Mouse (Mus musculus) limb, embryonic 13.5 days (tissue): ENCODE measurements around the gene Gramd4. TPM values are rescaled to one million over a fixed set of nuclear protein-coding genes. Genes with fewer than 3 reads are reported as not detected.
"Not testable (repeated sequence)": the region's sequence is repeated elsewhere in the genome, so short reads cannot be mapped to it uniquely, and the experiment has no call there.

Experiments used
- ATAC-seq: fragments of 200-750 bp; cut with Nextera tagmentation; 2 replicates; pipeline ENCODE4 v1.8.0; 2017; ENCODE audit warnings: low read depth, moderate number of reproducible peaks, moderate TSS enrichment; ENCODE audit not compliant: low FRiP score
- H3K27ac ChIP-seq: fragments of 300-500 bp; sonication (generic); 2 replicates; pipeline ENCODE4 v1.5.1; 2015; ENCODE audit warnings: inconsistent platforms, mild to moderate bottlenecking, moderate library complexity
- H3K27me3 ChIP-seq: fragments of 300-500 bp; sonication (generic); 2 replicates; pipeline ENCODE4 v1.6.1; 2015; ENCODE audit warnings: mild to moderate bottlenecking, inconsistent platforms
- H3K36me3 ChIP-seq: fragments of 300-500 bp; sonication (generic); 2 replicates; pipeline ENCODE4 v1.6.1; 2015; ENCODE audit warnings: inconsistent platforms, mild to moderate bottlenecking, moderate library complexity
- H3K4me1 ChIP-seq: fragments of 300-500 bp; sonication (generic); 2 replicates; pipeline ENCODE4 v1.6.1; 2015; ENCODE audit warnings: inconsistent platforms
- H3K4me2 ChIP-seq: fragments of 300-500 bp; sonication (generic); replicated peaks from 2 replicates; pipeline ENCODE4 v1.6.1; 2015; ENCODE audit warnings: inconsistent platforms, mild to moderate bottlenecking, moderate library complexity
- H3K4me3 ChIP-seq: fragments of 300-500 bp; sonication (generic); 2 replicates; pipeline ENCODE4 v1.5.1; 2015; ENCODE audit warnings: moderate library complexity, mild to moderate bottlenecking, inconsistent platforms
- H3K9ac ChIP-seq: fragments of 300-500 bp; sonication (generic); 2 replicates; pipeline ENCODE4 v1.6.1; 2015; ENCODE audit warnings: mild to moderate bottlenecking, inconsistent platforms
- H3K9me3 ChIP-seq: fragments of 300-500 bp; sonication (generic); 2 replicates; pipeline ENCODE4 v1.6.1; 2016; ENCODE audit warnings: inconsistent platforms
- WGBS: fragments of 180-500 bp; shearing (Covaris S2); methylation state at CpG from one replicate; pipeline ENCODE4 v1.1.7; 2015; 5-methylcytosine and 5-hydroxymethylcytosine counted together
- polyA plus RNA-seq: library from polyadenylated mRNA; unstranded; fragments of >200 nt; fragmentation: Nextera tagmentation; extraction: Ambion mirVana; gene quantifications from 2 replicates; pipeline ENCODE4 v1.2.1, GENCODE M21; 2015

The Gramd4 gene
- polyA plus RNA-seq, 1 experiment from 2014 or later = 15.3 TPM

DNA sequence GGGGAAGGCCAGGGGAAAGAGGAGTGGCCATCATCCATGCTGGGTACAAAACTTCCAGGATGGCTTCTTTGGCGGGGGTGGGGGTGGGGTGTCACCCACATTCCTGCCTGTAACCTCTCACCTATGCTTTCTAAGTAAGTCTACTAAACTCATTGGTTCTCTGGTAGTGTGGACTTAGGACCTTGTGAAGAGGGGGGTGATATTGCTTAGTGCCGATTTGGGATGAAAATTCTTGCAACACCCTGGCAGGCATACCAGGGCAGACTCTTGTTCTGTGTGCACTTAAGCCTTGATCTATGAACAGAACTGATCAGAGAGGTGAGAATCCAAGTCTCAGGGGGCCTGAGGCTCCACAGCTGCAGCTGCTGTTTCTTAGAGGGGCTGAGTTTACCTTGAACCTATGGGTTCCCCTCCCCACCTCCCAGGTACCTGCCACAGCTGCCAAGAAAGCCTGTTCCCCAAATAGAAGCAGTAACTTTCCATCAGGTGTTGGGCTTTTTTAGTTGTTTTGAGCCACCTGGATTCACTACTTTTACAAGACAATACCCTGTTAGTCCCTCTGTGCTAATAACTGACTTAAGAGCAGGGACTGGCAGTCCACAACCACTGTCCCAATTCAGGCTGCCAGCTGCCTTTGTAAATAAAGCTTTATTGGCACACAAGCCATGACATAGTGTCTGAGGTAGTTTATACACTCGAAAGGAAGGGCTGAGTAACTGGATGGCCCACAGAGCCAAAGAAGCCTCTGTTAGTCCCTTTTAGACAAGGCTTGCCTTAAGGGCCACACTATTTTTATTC lies 118.0 kb downstream of the Gramd4 start:
- Histone ChIP-seq H3K9me3 (no peaks in the 10 kb centered on the region), H3K27ac (no peak overlapping the region), H3K27me3 (no peaks in the 10 kb centered on the region), H3K4me2 (no peak overlapping the region), H3K9ac (no peak overlapping the region), H3K4me1 (peaks cover 51% of the 10 kb centered on the region), H3K36me3 (no peaks in the 10 kb centered on the region; the same call in 1 of the 2 replicates), H3K4me3 (no peak overlapping the region)
- 71% methylated on average over 3 of the region's 3 CpGs for WGBS
- ATAC-seq = no peak

DNA sequence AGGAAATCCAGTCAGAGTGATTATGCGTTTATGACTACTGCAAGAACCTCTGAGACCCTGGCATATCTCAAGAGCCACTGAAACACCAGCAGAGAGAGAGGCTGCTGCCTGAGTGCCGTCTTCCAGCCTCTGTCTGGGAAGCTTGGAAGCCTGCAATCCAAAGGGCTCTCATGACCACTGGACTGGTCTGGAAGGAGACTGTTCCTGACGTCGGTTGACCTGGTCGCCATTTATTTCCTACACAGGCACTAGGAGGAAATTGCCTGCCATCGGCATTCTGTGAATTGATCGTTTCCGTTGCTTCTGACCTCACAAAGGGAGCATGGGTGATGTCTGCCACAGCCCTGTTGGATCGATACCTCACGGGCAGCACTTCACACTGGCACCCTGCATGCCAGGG lies 118.7 kb downstream of the Gramd4 start:
- Histone ChIP-seq H3K4me1 (peaks cover 49% of the 10 kb centered on the region), H3K9me3 (no peaks in the 10 kb centered on the region), H3K4me3 (no peak overlapping the region), H3K27me3 (no peaks in the 10 kb centered on the region), H3K27ac (no peak overlapping the region), H3K9ac (no peak overlapping the region), H3K36me3 (no peaks in the 10 kb centered on the region; the same call in 1 of the 2 replicates), H3K4me2 (no peak overlapping the region)
- no peak for ATAC-seq
- WGBS = 69% methylated on average over 10 of the region's 10 CpGs

DNA sequence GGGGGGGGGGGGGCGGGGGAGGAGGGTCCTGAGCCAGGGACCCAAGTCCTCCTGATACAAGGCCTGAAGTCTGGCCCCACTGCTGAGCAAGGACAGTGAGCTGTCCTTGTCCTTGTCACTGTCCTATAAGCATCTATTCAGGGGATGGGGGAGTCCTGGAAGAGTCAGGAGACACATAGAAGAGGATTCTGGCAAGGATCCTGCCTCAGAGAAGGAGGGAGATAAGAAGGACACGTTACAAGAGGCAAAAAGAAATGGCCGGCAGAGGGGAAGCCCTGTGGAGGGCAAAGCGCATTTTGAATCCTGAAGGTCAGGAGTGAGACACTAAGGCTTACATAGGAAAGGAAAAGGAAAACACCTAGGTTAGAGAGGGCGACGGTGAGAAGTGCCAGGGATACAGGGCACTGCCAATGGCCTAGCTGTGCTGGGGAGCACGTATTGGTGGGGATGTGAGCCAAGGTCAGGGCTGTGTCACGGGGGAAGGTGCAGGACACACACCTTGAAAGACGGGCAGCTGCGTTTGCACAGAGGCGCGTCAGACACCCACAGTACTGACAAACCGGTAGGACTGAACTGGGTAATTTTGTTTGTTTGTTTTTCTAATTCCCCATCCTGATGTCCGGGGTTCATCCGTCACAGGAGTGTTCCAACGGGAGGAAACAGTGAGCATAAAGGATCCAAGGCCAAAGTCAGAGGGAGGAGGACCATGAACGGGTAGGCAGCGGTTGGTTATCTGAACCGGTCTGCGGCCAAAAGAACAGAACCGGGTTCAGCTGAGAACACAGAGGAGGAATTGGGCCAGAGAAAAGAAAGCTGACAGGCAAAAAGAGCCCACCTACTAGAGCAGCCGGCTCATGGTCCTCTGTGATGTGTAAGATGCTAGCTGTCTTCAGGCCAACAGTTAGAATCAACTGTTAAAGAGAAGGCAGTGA lies 119.5 kb downstream of the Gramd4 start:
- no peak overlapping the region for H3K9ac ChIP-seq
- H3K4me1 ChIP-seq = peaks cover 45% of the 10 kb centered on the region
- no peak overlapping the region for H3K27ac ChIP-seq
- H3K4me3 ChIP-seq = no peak overlapping the region
- H3K4me2 ChIP-seq = no peak overlapping the region
- H3K27me3 ChIP-seq = no peaks in the 10 kb centered on the region
- ATAC-seq = no peak
- no peaks in the 10 kb centered on the region for H3K9me3 ChIP-seq
- no peaks in the 10 kb centered on the region; the same call in 1 of the 2 replicates for H3K36me3 ChIP-seq
- 81% methylated on average over 22 of the region's 22 CpGs for WGBS

DNA sequence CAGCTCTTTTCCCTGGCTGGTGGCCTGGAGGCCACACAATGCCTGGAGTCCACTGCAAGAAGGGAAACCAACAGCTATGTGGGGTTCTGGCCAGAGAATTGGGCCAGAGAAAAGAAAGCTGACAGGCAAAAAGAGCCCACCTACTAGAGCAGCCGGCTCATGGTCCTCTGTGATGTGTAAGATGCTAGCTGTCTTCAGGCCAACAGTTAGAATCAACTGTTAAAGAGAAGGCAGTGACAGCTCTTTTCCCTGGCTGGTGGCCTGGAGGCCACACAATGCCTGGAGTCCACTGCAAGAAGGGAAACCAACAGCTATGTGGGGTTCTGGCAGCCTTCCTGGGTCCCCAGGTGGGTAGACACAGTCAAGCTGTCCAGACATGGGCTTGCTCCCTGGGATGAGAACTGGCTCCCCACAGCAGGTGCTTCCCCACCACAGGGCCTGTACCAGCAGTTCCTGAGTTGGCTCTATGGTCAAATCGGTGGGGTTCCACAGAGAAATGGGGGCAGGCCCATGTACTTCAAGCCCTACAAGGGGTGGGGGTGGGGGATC lies 120.3 kb downstream of the Gramd4 start:
- not testable (repeated sequence) for ATAC-seq, H3K36me3 ChIP-seq, H3K9me3 ChIP-seq, H3K4me2 ChIP-seq, H3K4me3 ChIP-seq, H3K9ac ChIP-seq, H3K27me3 ChIP-seq, H3K27ac ChIP-seq
- 94% methylated on average over 2 of the region's 2 CpGs for WGBS
- H3K4me1 ChIP-seq = peaks cover 45% of the 10 kb centered on the region

DNA sequence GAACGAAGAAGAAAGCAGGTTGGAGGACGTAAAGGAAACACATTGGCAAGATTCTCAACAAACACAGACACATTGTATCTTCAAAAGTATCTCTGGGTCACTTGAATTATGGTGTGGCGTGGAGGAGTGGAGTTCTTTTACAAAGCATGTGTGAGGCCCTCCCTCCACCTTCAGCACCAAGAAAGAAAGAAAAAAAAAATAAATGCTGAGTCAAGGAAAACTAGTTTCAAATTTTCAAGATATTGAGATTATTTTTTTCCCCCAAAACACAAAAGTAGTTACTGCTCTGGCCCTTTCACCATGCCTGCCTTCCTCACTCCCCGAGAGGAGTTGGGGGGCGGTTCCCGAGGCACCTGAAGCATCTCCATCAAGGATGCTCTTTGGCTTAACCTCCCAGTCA lies 121.1 kb downstream of the Gramd4 start:
- no peak overlapping the region for H3K9ac ChIP-seq
- peaks cover 40% of the 10 kb centered on the region for H3K4me1 ChIP-seq
- WGBS = 82% methylated on average over 6 of the region's 6 CpGs
- H3K27me3 ChIP-seq = no peaks in the 10 kb centered on the region
- no peaks in the 10 kb centered on the region for H3K9me3 ChIP-seq
- no peaks in the 10 kb centered on the region; the same call in 1 of the 2 replicates for H3K36me3 ChIP-seq
- no peak overlapping the region for H3K4me3 ChIP-seq
- H3K4me2 ChIP-seq = no peak overlapping the region
- no peak overlapping the region for H3K27ac ChIP-seq
- no peak for ATAC-seq

DNA sequence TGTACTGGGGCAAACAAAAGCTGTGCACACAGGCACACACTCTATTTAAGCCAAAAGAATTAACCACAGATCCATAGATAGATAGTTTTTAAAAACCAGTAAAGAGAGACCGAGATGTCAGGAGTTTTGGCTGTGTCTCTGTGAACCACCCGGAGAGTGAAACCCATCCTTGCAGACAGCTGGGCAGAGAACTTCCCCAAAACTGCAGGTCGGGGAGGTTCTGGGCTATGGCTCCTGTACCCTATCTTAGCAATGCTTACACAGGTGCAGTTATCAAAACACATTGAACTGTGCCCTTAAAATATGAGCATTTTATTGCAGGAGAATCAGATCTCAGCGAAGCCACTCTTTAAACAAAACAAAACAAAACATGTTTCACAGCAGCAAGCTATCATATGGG lies 122.9 kb downstream of the Gramd4 start:
- Histone ChIP-seq H3K4me3 (no peak overlapping the region), H3K27ac (no peak overlapping the region), H3K27me3 (no peaks in the 10 kb centered on the region), H3K4me1 (peaks cover 34% of the 10 kb centered on the region), H3K9ac (no peak overlapping the region), H3K36me3 (no peaks in the 10 kb centered on the region; the same call in 1 of the 2 replicates), H3K4me2 (no peak overlapping the region), H3K9me3 (no peaks in the 10 kb centered on the region)
- no peak for ATAC-seq
- 79% methylated on average over 4 of the region's 4 CpGs for WGBS

DNA sequence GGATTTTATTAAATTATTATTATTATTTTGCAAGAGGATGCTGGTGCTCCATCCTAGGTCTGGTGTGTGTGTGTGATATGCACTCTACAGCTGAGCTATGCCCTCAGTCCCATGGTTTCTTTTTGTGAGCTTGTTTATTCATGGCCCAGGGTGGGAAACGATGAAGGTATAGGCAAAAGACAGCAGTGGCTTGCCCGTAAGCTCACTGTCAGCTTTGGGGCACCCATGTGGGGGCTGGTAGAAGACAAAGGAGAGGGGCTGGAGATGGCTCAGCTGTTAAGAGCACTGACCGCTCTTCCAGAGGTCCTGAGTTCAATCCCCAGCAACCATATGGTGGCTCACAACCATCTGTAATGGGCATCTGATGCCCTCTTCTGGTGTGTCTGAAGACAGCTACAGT lies 123.8 kb downstream of the Gramd4 start:
- WGBS = 95% methylated on average over 3 of the region's 3 CpGs
- not testable (repeated sequence) for H3K9ac ChIP-seq, H3K27ac ChIP-seq, H3K4me3 ChIP-seq, H3K27me3 ChIP-seq, H3K4me2 ChIP-seq, ATAC-seq, H3K9me3 ChIP-seq, H3K36me3 ChIP-seq
- peaks cover 30% of the 10 kb centered on the region for H3K4me1 ChIP-seq

DNA sequence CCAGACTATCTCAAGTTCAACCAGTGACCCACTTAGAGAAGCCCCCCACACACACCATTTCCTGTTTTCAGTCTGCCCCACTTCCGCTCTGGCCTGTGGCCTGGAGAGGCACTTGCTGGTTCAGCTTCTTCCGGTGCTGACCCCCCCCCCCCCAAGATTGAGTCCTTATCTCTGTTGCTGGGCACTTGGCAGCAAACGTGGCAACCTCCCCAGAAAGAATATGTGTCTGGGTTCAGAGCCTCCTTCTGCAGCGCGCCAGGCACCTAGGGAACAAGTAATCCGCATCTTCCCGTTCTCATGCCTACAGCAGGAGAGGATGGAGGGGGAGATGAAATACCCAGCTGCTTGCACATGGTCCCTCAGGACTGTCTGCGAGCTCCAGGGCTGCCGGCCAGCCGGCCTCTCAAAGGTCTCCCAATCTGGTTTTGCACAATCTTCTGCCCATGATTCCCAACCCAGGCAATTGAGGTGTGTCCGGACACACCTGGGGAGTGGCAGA lies 124.5 kb downstream of the Gramd4 start:
- Histone ChIP-seq H3K27ac (peak overlapping the region; percentile 28; the same call in 1 of the 2 replicates), H3K4me2 (peak overlapping the region; percentile 27; the same call in 1 of the 2 replicates), H3K27me3 (no peaks in the 10 kb centered on the region), H3K4me1 (peaks cover 35% of the 10 kb centered on the region), H3K9me3 (no peaks in the 10 kb centered on the region), H3K4me3 (no peak overlapping the region), H3K9ac (0 out of 2 replicates have a peak overlapping the region, but pooled peaks have one; percentile 51), H3K36me3 (no peaks in the 10 kb centered on the region)
- ATAC-seq = no peak
- WGBS = 51% methylated on average over 10 of the region's 11 CpGs

DNA sequence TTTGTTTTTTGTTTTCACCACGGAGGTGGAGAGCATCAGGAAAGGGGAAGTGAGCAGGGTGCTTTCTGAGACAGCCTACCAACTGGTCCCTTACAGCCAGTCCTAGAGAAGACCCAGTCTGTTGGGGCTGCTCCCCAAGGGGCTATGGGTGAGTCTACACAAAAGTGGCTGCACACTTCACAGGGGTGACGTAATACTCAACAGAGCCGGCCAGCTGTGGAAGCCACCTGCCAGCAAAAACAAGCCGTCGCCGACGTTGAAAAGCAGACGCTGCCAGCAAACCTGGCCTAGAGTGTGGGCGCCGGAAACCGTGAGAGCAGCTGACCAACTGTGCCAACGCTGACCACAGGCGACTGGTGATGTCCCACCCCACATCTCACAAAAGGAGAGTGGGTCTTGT lies 125.2 kb downstream of the Gramd4 start:
- Histone ChIP-seq H3K27me3 (no peaks in the 10 kb centered on the region), H3K36me3 (no peaks in the 10 kb centered on the region), H3K9me3 (no peaks in the 10 kb centered on the region), H3K4me3 (no peak overlapping the region), H3K4me1 (peaks cover 35% of the 10 kb centered on the region), H3K27ac (peak overlapping the region; percentile 33; the same call in 1 of the 2 replicates), H3K9ac (no peak overlapping the region), H3K4me2 (peak overlapping the region; percentile 25)
- no peak for ATAC-seq
- WGBS = 43% methylated on average over 13 of the region's 13 CpGs

DNA sequence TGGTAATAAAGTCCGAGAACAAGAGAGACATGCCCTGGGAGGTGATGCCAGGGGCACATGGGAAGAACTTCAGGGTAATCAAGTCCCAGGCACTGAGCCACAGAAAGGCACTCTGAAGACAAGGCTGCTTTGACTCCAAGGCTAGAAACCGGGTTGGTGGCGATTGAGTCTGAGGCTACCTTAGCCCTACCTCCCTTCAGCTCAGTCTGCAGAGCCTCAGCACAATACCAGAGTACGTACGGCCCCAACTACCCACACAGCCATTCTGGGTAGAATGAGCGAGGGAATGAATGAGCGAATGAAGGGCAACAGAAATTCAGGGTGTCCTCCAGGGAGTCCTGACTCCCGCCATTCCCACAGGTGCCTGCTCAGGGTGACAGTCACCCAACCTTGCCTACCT lies 126.0 kb downstream of the Gramd4 start:
- no peak overlapping the region for H3K4me3 ChIP-seq
- H3K27ac ChIP-seq = no peak overlapping the region
- no peaks in the 10 kb centered on the region for H3K27me3 ChIP-seq
- H3K36me3 ChIP-seq = no peaks in the 10 kb centered on the region
- H3K4me1 ChIP-seq = peaks cover 37% of the 10 kb centered on the region
- H3K4me2 ChIP-seq = no peak overlapping the region
- ATAC-seq = no peak
- 97% methylated on average over 8 of the region's 8 CpGs for WGBS
- H3K9me3 ChIP-seq = no peaks in the 10 kb centered on the region
- no peak overlapping the region for H3K9ac ChIP-seq

DNA sequence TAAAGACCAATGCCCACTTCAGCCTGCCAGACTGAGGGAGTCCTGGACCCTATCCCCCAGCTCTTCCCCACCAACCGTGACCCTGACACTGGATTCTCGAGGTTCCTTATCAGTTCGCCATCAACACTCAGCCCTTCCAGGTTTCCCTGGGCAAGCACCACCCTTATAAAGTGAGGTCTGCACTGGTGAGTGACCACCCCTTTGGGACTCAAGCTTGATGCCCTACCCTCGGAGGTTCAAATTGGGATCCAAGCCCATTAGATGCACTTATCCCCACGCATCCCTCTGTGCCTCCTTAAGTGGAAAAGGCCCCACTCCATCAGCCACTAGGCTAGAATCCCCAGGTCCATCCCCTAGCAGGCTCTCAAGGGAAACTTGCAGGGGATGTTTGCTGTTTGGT lies 126.6 kb downstream of the Gramd4 start:
- H3K9ac ChIP-seq = peak overlapping the region; percentile 95
- H3K9me3 ChIP-seq = no peaks in the 10 kb centered on the region
- H3K36me3 ChIP-seq = no peaks in the 10 kb centered on the region
- no peak overlapping the region for H3K27ac ChIP-seq
- peaks cover 43% of the 10 kb centered on the region for H3K4me1 ChIP-seq
- peak overlapping the region; percentile 90 for H3K4me2 ChIP-seq
- H3K27me3 ChIP-seq = no peaks in the 10 kb centered on the region
- H3K4me3 ChIP-seq = peak overlapping the region; percentile 88
- ATAC-seq = no peak
- 66% methylated on average over 5 of the region's 5 CpGs for WGBS
